Mouse (Mus musculus) activated CD4-positive, CD25-positive, alpha-beta regulatory T cell, adult 4 months (primary cell): ENCODE data around the gene Htr5b. TPM values are rescaled to one million over a fixed set of nuclear protein-coding genes. Genes with fewer than 3 reads are reported as not detected.

Source experiments
- ATAC-seq: one replicate; pipeline ENCODE4 v1.8.0; 2017
- polyA plus RNA-seq, 2 experiments: library from polyadenylated mRNA; unstranded; fragments of 100-300 nt; shearing (Covaris generic); gene quantifications; one replicate each; pipeline ENCODE4 v1.2.1; 2017

The Htr5b gene
- polyA plus RNA-seq, 2 experiments from 2014 or later = not detected

GRCm38 (mm10) chr1:121483091-121483490 lies 45.2 kb downstream of the Htr5b start:
- no peak for ATAC-seq

DNA sequence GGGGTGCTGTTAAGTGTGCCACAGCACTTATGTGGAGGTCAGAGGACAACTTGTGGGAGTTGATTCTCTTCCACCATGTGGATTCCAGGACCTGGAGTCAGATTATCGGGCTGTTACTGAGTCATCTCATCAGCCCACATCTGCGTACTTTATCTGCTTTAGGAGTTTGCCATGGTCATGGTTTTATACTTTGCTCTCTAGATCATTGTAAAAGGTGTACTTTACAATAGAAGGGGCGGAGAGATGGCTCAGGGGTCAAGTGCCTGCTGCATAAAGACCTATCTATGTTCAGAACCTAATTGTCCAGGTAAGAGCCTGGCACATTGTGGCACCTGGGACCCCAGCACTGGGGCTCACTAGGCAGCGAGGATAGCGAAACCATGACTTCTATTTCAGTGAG lies 48.9 kb downstream of the Htr5b start:
- ATAC-seq = no peak

GRCm38 (mm10) chr1:121478284-121478980 lies 49.8 kb downstream of the Htr5b start:
- ATAC-seq = peak; percentile 14

DNA sequence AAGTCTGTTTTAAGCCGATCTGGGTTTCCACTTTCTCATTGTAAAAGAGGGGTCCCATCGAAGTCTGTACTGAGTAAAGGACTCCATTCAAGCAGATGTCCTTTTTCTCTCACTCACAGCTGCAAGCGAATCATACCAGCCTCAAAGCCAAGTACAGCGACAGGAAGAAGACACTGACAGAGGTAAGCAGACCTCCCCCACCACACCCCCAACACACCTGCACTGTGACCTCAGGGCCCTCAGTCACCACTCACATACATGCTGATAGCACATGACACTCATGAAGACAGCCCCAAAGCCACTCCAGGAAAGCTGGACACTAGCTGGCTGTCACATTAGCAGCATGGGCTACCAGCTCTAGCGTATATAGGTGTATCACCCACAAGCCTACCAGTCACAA lies 50.5 kb downstream of the Htr5b start:
- no peak for ATAC-seq

DNA sequence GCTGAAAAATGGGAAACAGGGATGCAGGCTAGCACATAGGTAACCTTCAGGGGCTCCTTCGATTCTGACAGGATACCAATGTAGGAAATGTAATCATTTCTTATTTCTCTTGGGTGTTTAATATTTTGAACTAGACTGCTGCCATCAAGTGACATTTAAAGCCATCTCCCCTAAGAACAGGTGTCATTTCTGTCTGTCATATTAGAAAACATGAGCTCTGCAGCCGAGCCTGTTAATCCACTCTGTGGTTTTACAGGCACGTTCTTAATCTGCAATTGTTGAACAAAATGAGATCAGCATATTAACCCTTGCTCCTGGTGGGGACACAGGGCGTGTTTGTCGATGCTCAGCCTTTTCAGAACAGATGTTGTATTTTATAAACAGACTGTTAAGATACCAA lies 56.8 kb downstream of the Htr5b start:
- no peak for ATAC-seq

DNA sequence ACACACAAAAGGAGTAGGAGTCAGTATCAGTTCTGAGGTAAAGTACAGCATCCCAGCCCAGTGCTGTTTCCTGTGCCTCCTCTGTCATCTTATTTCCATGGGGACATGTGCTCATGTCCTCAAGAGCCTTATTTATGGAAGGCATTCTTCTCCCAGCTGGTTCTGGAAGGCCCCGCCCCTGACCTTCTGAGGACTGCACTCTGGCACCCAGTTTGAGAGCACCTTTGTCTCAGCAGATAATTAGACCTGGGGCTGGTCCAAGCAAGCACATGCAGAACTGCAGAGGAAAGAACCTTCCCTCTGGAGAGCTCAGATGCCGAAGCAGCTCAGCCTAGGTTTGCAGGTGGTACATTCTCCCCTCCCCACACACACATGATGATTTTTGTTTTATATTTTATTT lies 60.0 kb downstream of the Htr5b start:
- no peak for ATAC-seq

DNA sequence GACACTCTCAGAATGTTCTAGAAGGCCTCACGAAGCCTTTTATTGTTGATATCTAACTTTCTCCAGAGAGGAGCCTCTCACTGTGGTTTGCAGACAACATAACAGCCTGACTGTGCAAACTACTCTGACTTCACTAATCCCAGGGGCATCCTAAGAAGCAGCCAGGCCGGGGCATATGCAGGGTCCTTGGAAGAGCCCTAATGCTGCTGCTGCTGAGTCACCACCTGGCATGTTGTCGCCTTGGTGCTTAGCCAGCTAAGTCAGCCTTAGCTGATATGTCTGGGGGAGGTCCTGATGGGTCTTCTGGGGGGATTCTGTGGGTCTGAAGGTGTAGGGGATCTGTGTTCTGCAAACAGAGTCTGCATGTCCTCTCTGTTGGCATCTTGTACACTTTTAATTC lies 62.0 kb downstream of the Htr5b start:
- no peak for ATAC-seq

GRCm38 (mm10) chr1:121463806-121464205 lies 64.5 kb downstream of the Htr5b start:
- ATAC-seq = no peak

DNA sequence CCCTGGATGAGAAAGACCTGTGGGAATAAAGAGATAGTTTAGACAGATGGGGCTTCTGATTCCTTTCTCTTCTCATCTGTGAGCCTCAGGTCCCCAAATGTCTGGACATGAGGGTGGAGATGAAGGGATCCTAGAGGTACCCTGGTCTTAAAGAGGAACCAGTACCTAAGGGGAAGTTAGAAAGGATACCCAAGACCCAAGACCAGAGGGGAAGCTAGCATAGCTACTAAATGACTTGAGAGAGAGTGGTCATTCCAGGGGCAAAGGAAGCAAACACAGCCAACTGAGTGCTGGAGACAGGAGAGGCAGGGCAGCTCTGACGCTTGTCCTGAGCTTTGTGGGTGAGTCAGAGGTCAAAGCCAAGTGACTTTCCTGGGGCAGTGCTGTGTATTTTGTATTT lies 65.6 kb downstream of the Htr5b start:
- ATAC-seq = no peak

- ATAC-seq = no peak
These were observed 66.4 kb downstream of the Htr5b start for GRCm38 (mm10) chr1:121461895-121462294.

DNA sequence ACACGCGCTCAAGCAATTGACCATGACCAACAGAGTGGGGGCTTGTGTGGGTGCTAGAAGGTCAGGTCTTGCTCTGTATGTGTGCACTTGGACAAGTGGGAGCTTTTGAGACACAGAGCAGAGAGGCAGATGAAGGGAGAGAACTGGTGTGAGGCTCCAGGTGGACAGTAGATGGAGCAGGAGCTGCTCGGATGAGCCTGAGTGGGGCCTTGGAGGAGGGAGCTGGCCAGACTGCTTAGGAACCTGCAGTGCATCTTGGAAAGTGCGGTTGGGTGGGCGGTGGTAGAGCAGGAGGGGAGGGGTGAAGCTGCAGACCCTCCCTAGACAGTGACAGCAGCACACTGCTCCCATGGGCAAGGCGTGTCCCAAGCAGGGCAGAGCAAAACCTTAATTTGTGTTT lies 68.2 kb downstream of the Htr5b start:
- no peak for ATAC-seq

Other genes starting within 250 kb of the Htr5b start
- 10 to 100 TPM; 33.8 to 36.0 TPM for gene Insig2, start 195.9 kb downstream of the Htr5b start, polyA plus RNA-seq
- gene Ccdc93, start 97.4 kb downstream of the Htr5b start, polyA plus RNA-seq = 10 to 100 TPM; 15.2 to 17.5 TPM
- gene Ddx18, start 39.5 kb upstream of the Htr5b start, polyA plus RNA-seq = 10 to 100 TPM; 45.0 to 93.8 TPM